ENCODE assay signal across 28 mouse cellular contexts in the genomic region with DNA sequence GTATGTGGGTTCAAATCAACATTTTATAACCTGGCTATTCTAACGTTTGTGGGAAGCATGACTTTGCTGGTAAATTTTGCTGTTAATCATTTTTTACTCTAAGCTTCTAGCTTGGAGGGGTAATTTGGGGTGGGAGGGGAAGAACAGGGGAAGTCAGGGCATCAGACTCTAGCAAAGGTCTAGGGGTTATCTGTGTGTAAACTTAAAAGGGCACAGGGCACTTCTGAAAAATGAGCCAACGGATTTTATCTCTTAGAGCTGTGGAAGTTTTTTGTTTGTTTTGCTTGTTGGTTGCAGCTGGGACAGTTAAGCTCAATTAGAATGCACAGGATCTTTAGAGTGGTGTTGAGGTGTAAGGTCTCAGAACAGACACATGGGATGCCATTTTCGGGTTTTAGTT. TPM values are rescaled to one million over a fixed set of nuclear protein-coding genes. Genes with fewer than 3 reads are reported as not detected.
DNase-seq lines count a peak whose midpoint lies in the region; ATAC-seq and TF ChIP-seq lines count a peak whose summit lies in the region.
"Had no signal": no experiment of that assay in that cellular context is flagged by ENCODE, and none has a peak within 500 bp of the region (broad histone marks: within the 10 kb centered on the region; RNA-seq: fewer than 3 reads in every experiment).

No protein-coding gene starts in this region.

- no peak overlapping the region for H3K4me3 ChIP-seq in liver, adult 2 months (ENCODE audit: insufficient read depth, low read depth, low read length)
- no peak overlapping the region for H3K4me3 ChIP-seq in liver, postnatal 0 days (ENCODE audit: low read depth, low read length)
- H3K4me3 ChIP-seq in liver, embryonic 15.5 days (replicated peaks) = no peak overlapping the region
- H3K4me3 ChIP-seq in liver, embryonic 12.5 days = no peak overlapping the region
- H3K4me3 ChIP-seq: embryonic facial prominence, embryonic 13.5 days; embryonic facial prominence, embryonic 15.5 days; erythroblast, embryonic 14.5 days; forebrain, embryonic 10.5 days; forebrain, embryonic 12.5 days had no signal

- H3K9ac ChIP-seq in liver, adult 2 months (ENCODE audit: low read depth, low read length) = no peak overlapping the region
- no peak overlapping the region for H3K9ac ChIP-seq in liver, postnatal 0 days (replicated peaks)
- no peak overlapping the region for H3K9ac ChIP-seq in liver, embryonic 15.5 days
- no peak overlapping the region for H3K9ac ChIP-seq in liver, embryonic 12.5 days
- H3K9ac ChIP-seq: embryonic facial prominence, embryonic 13.5 days; embryonic facial prominence, embryonic 15.5 days; forebrain, embryonic 12.5 days had no signal

- no peak overlapping the region for H3K27ac ChIP-seq in liver, adult 2 months (replicated peaks; ENCODE audit: insufficient read depth, low read depth, low read length)
- no peak overlapping the region for H3K27ac ChIP-seq in liver, postnatal 0 days (ENCODE audit: low read depth)
- no peak overlapping the region for H3K27ac ChIP-seq in liver, embryonic 15.5 days (replicated peaks)
- H3K27ac ChIP-seq in liver, embryonic 12.5 days = no peak overlapping the region
- H3K27ac ChIP-seq: embryonic facial prominence, embryonic 13.5 days; embryonic facial prominence, embryonic 15.5 days; forebrain, embryonic 10.5 days; forebrain, embryonic 12.5 days had no signal

- no peak overlapping the region for H3K4me2 ChIP-seq in liver, postnatal 0 days (ENCODE audit: low read depth, low read length)
- no peak overlapping the region for H3K4me2 ChIP-seq in liver, embryonic 15.5 days
- no peak overlapping the region for H3K4me2 ChIP-seq in liver, embryonic 12.5 days
- H3K4me2 ChIP-seq: embryonic facial prominence, embryonic 13.5 days; embryonic facial prominence, embryonic 15.5 days; forebrain, embryonic 12.5 days had no signal

- H3K9me3 ChIP-seq in liver, postnatal 0 days (ENCODE audit: low read length) = no peaks in the 10 kb centered on the region
- H3K9me3 ChIP-seq in liver, embryonic 15.5 days (replicated peaks) = no peaks in the 10 kb centered on the region
- 0 out of 2 replicates have a peak, but pooled peaks cover 6% of the 10 kb centered on the region for H3K9me3 ChIP-seq in liver, embryonic 12.5 days (replicated peaks)
- H3K9me3 ChIP-seq: embryonic facial prominence, embryonic 15.5 days had no signal

- ATAC-seq in liver, postnatal 0 days = no peak
- peak; percentile 47; the same call in 1 of the 2 replicates for ATAC-seq in liver, embryonic 15.5 days (ENCODE audit: insufficient read depth)
- no peak; the same call in 1 of the 2 replicates for ATAC-seq in liver, embryonic 12.5 days
- ATAC-seq in inflammation-experienced regulatory T-cells, adult 6 months = no peak
- ATAC-seq: forebrain, embryonic 14.5 days had no signal

- DNase-seq in liver, adult 2 months (ENCODE audit: extremely low read depth, low read depth, low spot score) = peak; percentile 93
- DNase-seq in liver, postnatal 0 days = no peak
- DNase-seq in yolk sac, embryonic 10.5 days (ENCODE audit: low spot score) = peak; percentile 8
- DNase-seq: adrenal gland, adult 2 months; adrenal gland, postnatal 10 days; adrenal gland, postnatal 25 days; cerebellum, adult 11 months; cerebellum, adult 18-20 months; cerebellum, adult 8-10 months; cerebellum, adult 9-11 months; cerebellum, postnatal 14 days; cerebellum, postnatal 36 days; embryo, embryonic 11 days had no signal

- H3K27me3 ChIP-seq in liver, adult 2 months (ENCODE audit: control insufficient read depth, insufficient read depth, low read length) = no peaks in the 10 kb centered on the region
- H3K27me3 ChIP-seq in liver, postnatal 0 days (ENCODE audit: insufficient read depth, low read length) = no peaks in the 10 kb centered on the region
- no peaks in the 10 kb centered on the region for H3K27me3 ChIP-seq in liver, embryonic 15.5 days
- no peaks in the 10 kb centered on the region for H3K27me3 ChIP-seq in liver, embryonic 12.5 days (replicated peaks)
- H3K27me3 ChIP-seq: embryonic facial prominence, embryonic 13.5 days; embryonic facial prominence, embryonic 15.5 days; forebrain, embryonic 12.5 days had no signal

- TF ChIP-seq POLR2A in liver, adult 2 months (IDR thresholded peaks at IDR 0.05; ENCODE audit: extremely low read depth, insufficient read depth, low read length) = no peak

- WGBS in liver, adult 2 months = 16% methylated on average over 3 of the region's 3 CpGs
- 49% methylated on average over 3 of the region's 3 CpGs for WGBS in liver, postnatal 0 days (ENCODE audit: insufficient replicate concordance)
- WGBS in liver, embryonic 15.5 days (ENCODE audit: insufficient replicate concordance) = 47% methylated on average over 3 of the region's 3 CpGs
- 53% methylated on average over 3 of the region's 3 CpGs for WGBS in liver, embryonic 12.5 days (ENCODE audit: insufficient replicate concordance)

- no peak for TF ChIP-seq CTCF in liver, adult 2 months (IDR thresholded peaks at IDR 0.05; ENCODE audit: low read depth, low read length)
- TF ChIP-seq CTCF in liver, postnatal 0 days (IDR thresholded peaks at IDR 0.05; ENCODE audit: low read depth) = no peak

- no peaks in the 10 kb centered on the region for H3K79me2 ChIP-seq in liver, adult 2 months (ENCODE audit: control insufficient read depth, insufficient read depth, low read length)

- peaks cover 3% of the 10 kb centered on the region; the same call in 1 of the 2 replicates for H3K4me1 ChIP-seq in liver, adult 2 months (ENCODE audit: control insufficient read depth, insufficient read depth, low read length)
- H3K4me1 ChIP-seq in liver, postnatal 0 days (ENCODE audit: insufficient read depth) = no peaks in the 10 kb centered on the region
- no peaks in the 10 kb centered on the region for H3K4me1 ChIP-seq in liver, embryonic 15.5 days (replicated peaks)
- H3K4me1 ChIP-seq in liver, embryonic 12.5 days = no peaks in the 10 kb centered on the region
- H3K4me1 ChIP-seq: embryonic facial prominence, embryonic 13.5 days; embryonic facial prominence, embryonic 15.5 days; forebrain, embryonic 10.5 days; forebrain, embryonic 12.5 days had no signal

- TF ChIP-seq EP300 in liver, postnatal 0 days (IDR thresholded peaks at IDR 0.05; ENCODE audit: low read depth) = no peak

- no peaks in the 10 kb centered on the region for H3K36me3 ChIP-seq in liver, adult 2 months (ENCODE audit: control insufficient read depth, insufficient read depth, low read length)
- H3K36me3 ChIP-seq in liver, postnatal 0 days (replicated peaks; ENCODE audit: insufficient read depth, low read length) = no peaks in the 10 kb centered on the region
- no peaks in the 10 kb centered on the region for H3K36me3 ChIP-seq in liver, embryonic 15.5 days (replicated peaks)
- H3K36me3 ChIP-seq in liver, embryonic 12.5 days = no peaks in the 10 kb centered on the region
- H3K36me3 ChIP-seq: embryonic facial prominence, embryonic 13.5 days; embryonic facial prominence, embryonic 15.5 days; forebrain, embryonic 10.5 days; forebrain, embryonic 12.5 days had no signal

RNA-seq across cellular contexts. Expression of gene Gm4756, which starts 11.4 kb away (rescaled TPM):
- 72.0 and 103 TPM in 2 replicates for total RNA-seq in liver, adult 2 months (2014; rRNA removed)
- 117 and 146 TPM in 2 replicates for polyA plus RNA-seq in liver, adult 2 months (2012; rRNA removed)
- 0.17 and 0.25 TPM in 2 replicates for polyA plus RNA-seq in liver, postnatal 0 days (2015; fragmentation: Nextera tagmentation; extraction: Ambion mirVana)
- polyA plus RNA-seq in liver, embryonic 15.5 days (2015; fragmentation: Nextera tagmentation; extraction: Ambion mirVana) = 0.05 TPM in 1 of 2 replicates, not detected in the other
- polyA plus RNA-seq in liver, embryonic 12.5 days (2016; fragmentation: Nextera tagmentation; extraction: Ambion mirVana) = not detected in 2 replicates
- polyA plus RNA-seq in inflammation-experienced regulatory T-cells, adult 6 months (2017; shearing (Covaris generic)) = under 1 TPM in 1 of 3 experiments, not detected in 2; 0.32 TPM
- total RNA-seq: adrenal gland, postnatal 10 days; adrenal gland, postnatal 25 days; adrenal gland, postnatal 4 days; common myeloid progenitor, adult 5-6 weeks; MEL had no signal
- polyA plus RNA-seq: brain, embryonic 14.5 days; C2C12; embryonic facial prominence, embryonic 11.5 days; embryonic facial prominence, embryonic 13.5 days; embryonic facial prominence, embryonic 15.5 days; erythroblast, embryonic 14.5 days; forebrain, embryonic 10.5 days; forebrain, embryonic 12.5 days; forebrain, embryonic 14.5 days had no signal

RNA-seq across cellular contexts. Expression of gene Dhrs7, which starts 26.7 kb away (rescaled TPM):
- 58.5 and 70.3 TPM in 2 replicates for total RNA-seq in liver, adult 2 months (2014; rRNA removed)
- polyA plus RNA-seq in liver, adult 2 months (2012; rRNA removed) = 37.2 and 41.8 TPM in 2 replicates
- polyA plus RNA-seq in liver, postnatal 0 days (2015; fragmentation: Nextera tagmentation; extraction: Ambion mirVana) = 54.0 and 54.4 TPM in 2 replicates
- polyA plus RNA-seq in liver, embryonic 15.5 days (2015; fragmentation: Nextera tagmentation; extraction: Ambion mirVana) = 34.7 and 48.8 TPM in 2 replicates
- polyA plus RNA-seq in liver, embryonic 12.5 days (2016; fragmentation: Nextera tagmentation; extraction: Ambion mirVana) = 10.3 and 11.0 TPM in 2 replicates
- polyA plus RNA-seq in inflammation-experienced regulatory T-cells, adult 6 months (2017; shearing (Covaris generic)) = 100 to 1,000 TPM; 100 to 112 (median 101) TPM
- polyA plus RNA-seq: erythroblast, embryonic 14.5 days had no signal

Comparison
In these comparisons a context has a peak if more than half of its experiments do, and no peak if none do; other contexts are left out.
1. RNA of gene Gm4756, which starts 11.4 kb away (polyA plus RNA-seq): 117 to 146 TPM in liver, adult 2 months; 0.17 to 0.25 TPM in liver, postnatal 0 days, 0.05 TPM in liver, embryonic 15.5 days, not detected in liver, embryonic 12.5 days and 0.32 TPM in inflammation-experienced regulatory T-cells, adult 6 months; every median in the first group is over 10 times any median in the second.